Mouse (Mus musculus) intestine, embryonic 16.5 days (tissue): ENCODE measurements around the gene Hjurp. TPM values are rescaled to one million over a fixed set of nuclear protein-coding genes. Genes with fewer than 3 reads are reported as not detected.

ENCODE experiments used
- ATAC-seq: fragments of 200-750 bp; cut with Nextera tagmentation; 2 replicates; pipeline ENCODE4 v1.8.0; 2017; ENCODE audit warnings: moderate TSS enrichment, moderate library complexity
- H3K27ac ChIP-seq: fragments of 300-500 bp; sonication (generic); 2 replicates; pipeline ENCODE4 v1.5.1; 2014; ENCODE audit warnings: mild to moderate bottlenecking, low read length
- H3K27me3 ChIP-seq: fragments of 300-500 bp; sonication (generic); replicated peaks from 2 replicates; pipeline ENCODE4 v1.6.1; 2014; ENCODE audit warnings: low read length, control low read depth, mixed read lengths; ENCODE audit not compliant: control insufficient read depth, insufficient read depth
- H3K36me3 ChIP-seq: fragments of 300-500 bp; sonication (generic); 2 replicates; pipeline ENCODE4 v1.6.1; 2014; ENCODE audit warnings: low read length, control low read depth; ENCODE audit not compliant: control insufficient read depth, insufficient read depth
- H3K4me1 ChIP-seq: fragments of 300-500 bp; sonication (generic); 2 replicates; pipeline ENCODE4 v1.6.1; 2014; ENCODE audit warnings: low read length, control low read depth, mixed read lengths; ENCODE audit not compliant: control insufficient read depth, insufficient read depth
- H3K4me2 ChIP-seq: fragments of 300-500 bp; sonication (generic); 2 replicates; pipeline ENCODE4 v1.6.1; 2014; ENCODE audit warnings: low read depth, low read length, control low read depth
- H3K4me3 ChIP-seq: fragments of 300-500 bp; sonication (generic); 2 replicates; pipeline ENCODE4 v1.5.1; 2014; ENCODE audit warnings: mild to moderate bottlenecking, low read length
- H3K9ac ChIP-seq: fragments of 300-500 bp; sonication (generic); 2 replicates; pipeline ENCODE4 v1.6.1; 2014; ENCODE audit warnings: low read depth, low read length
- H3K9me3 ChIP-seq: fragments of 300-500 bp; sonication (generic); 2 replicates; pipeline ENCODE4 v1.6.1; 2016; ENCODE audit warnings: low read length, control low read depth; ENCODE audit not compliant: control insufficient read depth
- WGBS: fragments of 180-500 bp; shearing (Covaris S2); extraction: QIAGEN DNeasy Blood & Tissue Kit; methylation state at CpG from one replicate; pipeline ENCODE4 v1.1.7; 2014; 5-methylcytosine and 5-hydroxymethylcytosine counted together
- polyA plus RNA-seq: library from polyadenylated mRNA; unstranded; fragments of >200 nt; fragmentation: Nextera tagmentation; extraction: Ambion mirVana; gene quantifications from 2 replicates; pipeline ENCODE4 v1.2.1, GENCODE M21; 2015

The Hjurp gene
- polyA plus RNA-seq, 1 experiment from 2014 or later, result 141 TPM

- Histone ChIP-seq H3K27ac (no peak overlapping the region), H3K36me3 (no peaks in the 10 kb centered on the region), H3K27me3 (no peaks in the 10 kb centered on the region), H3K4me1 (no peaks in the 10 kb centered on the region), H3K4me2 (no peak overlapping the region), H3K9me3 (peaks cover 70% of the 10 kb centered on the region), H3K4me3 (no peak overlapping the region), H3K9ac (no peak overlapping the region)
- ATAC-seq, result no peak
- 69% methylated on average over 7 of the region's 7 CpGs for WGBS
These were observed 45.5 kb downstream of the Hjurp start for GRCm38 (mm10) chr1:88231803-88232499.

GRCm38 (mm10) chr1:88230981-88231802 is 46.2 kb downstream of the Hjurp start:
- Histone ChIP-seq H3K4me1 (no peaks in the 10 kb centered on the region), H3K4me2 (no peak overlapping the region), H3K4me3 (no peak overlapping the region), H3K27me3 (no peaks in the 10 kb centered on the region), H3K36me3 (no peaks in the 10 kb centered on the region), H3K9me3 (peaks cover 72% of the 10 kb centered on the region), H3K9ac (no peak overlapping the region), H3K27ac (no peak overlapping the region)
- 77% methylated on average over 6 of the region's 6 CpGs for WGBS
- no peak for ATAC-seq

GRCm38 (mm10) chr1:88230421-88230820 is 47.0 kb downstream of the Hjurp start:
- H3K9me3 ChIP-seq, result peaks cover 74% of the 10 kb centered on the region
- H3K36me3 ChIP-seq, result no peaks in the 10 kb centered on the region
- no peaks in the 10 kb centered on the region for H3K27me3 ChIP-seq
- H3K27ac ChIP-seq, result no peak overlapping the region
- 71% methylated on average over 7 of the region's 7 CpGs for WGBS
- no peak overlapping the region for H3K4me2 ChIP-seq
- H3K9ac ChIP-seq, result no peak overlapping the region
- no peak for ATAC-seq
- no peak overlapping the region for H3K4me3 ChIP-seq
- no peaks in the 10 kb centered on the region for H3K4me1 ChIP-seq

GRCm38 (mm10) chr1:88229986-88230385 is 47.4 kb downstream of the Hjurp start:
- H3K9me3 ChIP-seq, result peaks cover 69% of the 10 kb centered on the region
- WGBS, result 82% methylated on average over 5 of the region's 5 CpGs
- no peak overlapping the region for H3K4me2 ChIP-seq
- no peak for ATAC-seq
- H3K27me3 ChIP-seq, result no peaks in the 10 kb centered on the region
- H3K36me3 ChIP-seq, result no peaks in the 10 kb centered on the region
- no peaks in the 10 kb centered on the region for H3K4me1 ChIP-seq
- H3K27ac ChIP-seq, result no peak overlapping the region
- H3K9ac ChIP-seq, result no peak overlapping the region
- no peak overlapping the region for H3K4me3 ChIP-seq

GRCm38 (mm10) chr1:88229566-88229965 is 47.9 kb downstream of the Hjurp start:
- ATAC-seq, result no peak
- no peaks in the 10 kb centered on the region for H3K27me3 ChIP-seq
- WGBS, result 75% methylated on average over 3 of the region's 3 CpGs
- H3K9me3 ChIP-seq, result peaks cover 65% of the 10 kb centered on the region
- no peak overlapping the region for H3K9ac ChIP-seq
- H3K36me3 ChIP-seq, result no peaks in the 10 kb centered on the region
- H3K27ac ChIP-seq, result no peak overlapping the region
- no peak overlapping the region for H3K4me3 ChIP-seq
- no peaks in the 10 kb centered on the region for H3K4me1 ChIP-seq
- H3K4me2 ChIP-seq, result no peak overlapping the region

GRCm38 (mm10) chr1:88228121-88228520 is 49.3 kb downstream of the Hjurp start:
- Histone ChIP-seq H3K36me3 (no peaks in the 10 kb centered on the region), H3K4me2 (no peak overlapping the region), H3K9ac (no peak overlapping the region), H3K27me3 (no peaks in the 10 kb centered on the region), H3K4me1 (no peaks in the 10 kb centered on the region), H3K27ac (no peak overlapping the region), H3K9me3 (peaks cover 54% of the 10 kb centered on the region), H3K4me3 (no peak overlapping the region)
- no peak for ATAC-seq
- 71% methylated on average over 7 of the region's 7 CpGs for WGBS

GRCm38 (mm10) chr1:88227482-88227881 is 50.0 kb downstream of the Hjurp start:
- peaks cover 52% of the 10 kb centered on the region for H3K9me3 ChIP-seq

GRCm38 (mm10) chr1:88226670-88227379 is 50.6 kb downstream of the Hjurp start, which contains the start of gene Mroh2a:
Gene Mroh2a, plus strand, starts transcription at chr1:88226986.
- Histone ChIP-seq H3K27me3 (no peaks in the 10 kb centered on the region), H3K27ac (no peak within 1 kb of the TSS), H3K4me3 (no peak within 1 kb of the TSS), H3K4me1 (no peaks in the 10 kb centered on the region), H3K36me3 (no peaks in the 10 kb centered on the region), H3K9ac (no peak within 1 kb of the TSS), H3K4me2 (no peak within 1 kb of the TSS), H3K9me3 (peaks cover 51% of the 10 kb centered on the region)
- 49% methylated on average over 5 of the region's 5 CpGs for WGBS
- ATAC-seq, result no peak

More at GRCm38 (mm10) chr1:88227482-88227881, 50.0 kb downstream of the Hjurp start:
- H3K27ac ChIP-seq, result no peak overlapping the region
- no peak for ATAC-seq
- H3K36me3 ChIP-seq, result no peaks in the 10 kb centered on the region
- WGBS, result 63% methylated on average over 2 of the region's 2 CpGs
- H3K9ac ChIP-seq, result no peak overlapping the region
- H3K4me2 ChIP-seq, result no peak overlapping the region
- no peak overlapping the region for H3K4me3 ChIP-seq
- no peaks in the 10 kb centered on the region for H3K27me3 ChIP-seq
- no peaks in the 10 kb centered on the region for H3K4me1 ChIP-seq

GRCm38 (mm10) chr1:88225741-88226140 is 51.7 kb downstream of the Hjurp start:
- no peak for ATAC-seq
- H3K4me3 ChIP-seq, result no peak overlapping the region
- no peaks in the 10 kb centered on the region for H3K27me3 ChIP-seq
- peaks cover 40% of the 10 kb centered on the region for H3K9me3 ChIP-seq
- no peak overlapping the region for H3K4me2 ChIP-seq
- no peak overlapping the region for H3K9ac ChIP-seq
- H3K36me3 ChIP-seq, result no peaks in the 10 kb centered on the region
- H3K4me1 ChIP-seq, result no peaks in the 10 kb centered on the region
- H3K27ac ChIP-seq, result no peak overlapping the region
